Mouse (Mus musculus): ENCODE measurements around the gene Ptprd.
A peak's percentile ranks its signal among the peaks of the same experiment; 100 is the strongest.

The Ptprd gene

GRCm38 (mm10) chr4:76004161-76004560 is 2207.6 kb downstream of the Ptprd start:
- no peak for DNase-seq

GRCm38 (mm10) chr4:76000258-76000657 is 2211.5 kb downstream of the Ptprd start:
- no peak for DNase-seq

- DNase-seq, result no peak
These were observed 2215.9 kb downstream of the Ptprd start for GRCm38 (mm10) chr4:75995841-75996240.

GRCm38 (mm10) chr4:75994576-75994975 is 2217.2 kb downstream of the Ptprd start:
- DNase-seq, result no peak

- DNase-seq, result no peak
These were observed 2218.7 kb downstream of the Ptprd start for GRCm38 (mm10) chr4:75993092-75993491.

- peak; percentile 45 for DNase-seq
These were observed 2220.0 kb downstream of the Ptprd start for GRCm38 (mm10) chr4:75991621-75992245.

GRCm38 (mm10) chr4:75974728-75975127 is 2237.0 kb downstream of the Ptprd start:
- DNase-seq, result no peak

GRCm38 (mm10) chr4:75973322-75973721 is 2238.4 kb downstream of the Ptprd start:
- no peak for DNase-seq

GRCm38 (mm10) chr4:75969961-75970360 is 2241.8 kb downstream of the Ptprd start:
- no peak for DNase-seq

GRCm38 (mm10) chr4:75968618-75969017 is 2243.1 kb downstream of the Ptprd start:
- DNase-seq, result no peak

- DNase-seq, result no peak
These were observed 2246.0 kb downstream of the Ptprd start for GRCm38 (mm10) chr4:75965810-75966209.

- DNase-seq, result no peak
These were observed 2248.8 kb downstream of the Ptprd start for GRCm38 (mm10) chr4:75962916-75963315.

- no peak for DNase-seq
These were observed 2249.9 kb downstream of the Ptprd start for GRCm38 (mm10) chr4:75961865-75962264.

GRCm38 (mm10) chr4:75953349-75954060 is 2258.3 kb downstream of the Ptprd start:
- DNase-seq, result no peak

GRCm38 (mm10) chr4:75950582-75950981 is 2261.2 kb downstream of the Ptprd start:
- no peak for DNase-seq

GRCm38 (mm10) chr4:75894871-75895270 is 2316.9 kb downstream of the Ptprd start:
- DNase-seq, result no peak

All from cerebellum, adult 11-12 months (tissue).